Mouse (Mus musculus) adrenal gland, adult 8-10 months (tissue): ENCODE data around the gene Pias1. TPM values are rescaled to one million over a fixed set of nuclear protein-coding genes. Genes with fewer than 3 reads are reported as not detected.
A peak's percentile ranks its signal among the peaks of the same experiment; 100 is the strongest.
"Not testable (repeated sequence)": the region's sequence is repeated elsewhere in the genome, so short reads cannot be mapped to it uniquely, and the experiment has no call there.

Experiments used
- DNase-seq: peaks from one replicate; pipeline ENCODE4 v3.0.0; 2022
- total RNA-seq, 4 experiments: library from RNA; stranded (reverse); gene quantifications; 2 replicates each; pipeline ENCODE4 v1.2.4; 2022

Pias1 gene
- total RNA-seq, 4 experiments from 2014 or later = 36.0 to 52.7 (median 44.3) TPM

DNA sequence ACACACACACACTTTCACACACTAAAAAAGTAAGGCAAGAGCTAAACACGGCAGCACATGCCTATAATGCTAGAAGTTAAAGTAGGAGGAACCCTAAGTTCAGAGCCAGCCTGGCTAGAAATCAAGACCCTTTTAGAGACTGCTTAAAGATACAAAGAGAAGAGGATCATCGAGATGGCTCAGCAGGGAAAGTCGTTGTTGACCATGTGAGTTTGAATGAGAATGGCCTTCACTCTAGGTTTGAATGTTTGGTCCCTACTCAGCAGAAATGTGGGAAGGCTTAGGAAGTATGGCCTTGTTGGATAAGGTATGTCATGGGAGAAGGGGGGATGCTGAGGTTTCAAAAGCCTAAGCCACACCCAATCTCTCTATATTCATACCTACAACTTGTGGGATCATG, 46.8 kb downstream of the Pias1 start:
- no peak for DNase-seq

DNA sequence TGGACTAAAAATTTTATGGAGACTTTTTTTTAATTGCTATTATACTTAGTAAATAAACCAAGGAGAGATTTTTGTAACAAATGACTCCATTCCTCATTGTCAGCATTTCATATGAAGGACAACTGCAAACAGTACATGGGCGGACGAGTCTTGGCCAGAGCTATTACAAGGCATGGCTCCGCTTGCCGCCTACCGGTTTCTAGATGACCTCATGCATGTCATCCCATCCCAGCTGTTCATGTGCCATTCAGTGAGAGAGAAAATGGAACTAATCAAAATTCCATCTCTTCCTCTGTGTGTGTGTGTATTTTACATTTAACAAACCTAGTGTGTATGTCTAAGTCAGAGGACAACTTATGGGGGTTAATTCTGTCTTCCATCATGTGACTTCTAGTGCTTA, 51.9 kb downstream of the Pias1 start:
- DNase-seq = peak; percentile 44

DNA sequence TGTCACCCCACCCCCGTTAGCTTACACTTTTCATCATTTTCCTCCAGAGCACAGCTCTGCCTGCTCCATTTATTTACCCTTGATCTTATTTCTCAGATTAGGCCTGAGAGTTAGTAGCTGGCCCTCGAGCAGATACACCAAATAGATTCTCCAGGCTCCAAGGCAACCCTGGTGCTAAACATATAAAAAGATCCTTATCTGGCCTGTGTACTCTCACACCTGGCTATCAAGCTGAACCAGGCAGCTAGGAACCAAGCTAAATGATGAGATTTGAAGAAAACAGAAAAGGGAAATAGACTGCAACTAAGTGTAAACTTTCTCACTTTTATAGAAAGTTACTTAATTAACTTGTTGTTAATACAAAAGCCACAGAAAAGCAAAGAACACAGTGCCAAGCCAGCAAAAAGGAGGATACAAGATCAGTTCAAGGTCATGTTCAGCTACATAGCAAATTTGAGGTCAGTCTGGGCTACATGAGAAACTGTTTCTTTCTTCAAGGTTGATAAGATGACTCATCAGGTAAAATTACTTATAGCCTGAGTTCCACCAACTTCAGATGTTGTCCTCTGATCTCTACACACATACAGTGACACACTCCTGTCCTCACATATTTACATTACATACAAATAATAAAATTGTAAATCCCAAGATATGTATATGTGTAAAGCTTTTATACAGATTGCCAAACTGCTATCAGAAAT, 52.9 kb downstream of the Pias1 start:
- DNase-seq = no peak

DNA sequence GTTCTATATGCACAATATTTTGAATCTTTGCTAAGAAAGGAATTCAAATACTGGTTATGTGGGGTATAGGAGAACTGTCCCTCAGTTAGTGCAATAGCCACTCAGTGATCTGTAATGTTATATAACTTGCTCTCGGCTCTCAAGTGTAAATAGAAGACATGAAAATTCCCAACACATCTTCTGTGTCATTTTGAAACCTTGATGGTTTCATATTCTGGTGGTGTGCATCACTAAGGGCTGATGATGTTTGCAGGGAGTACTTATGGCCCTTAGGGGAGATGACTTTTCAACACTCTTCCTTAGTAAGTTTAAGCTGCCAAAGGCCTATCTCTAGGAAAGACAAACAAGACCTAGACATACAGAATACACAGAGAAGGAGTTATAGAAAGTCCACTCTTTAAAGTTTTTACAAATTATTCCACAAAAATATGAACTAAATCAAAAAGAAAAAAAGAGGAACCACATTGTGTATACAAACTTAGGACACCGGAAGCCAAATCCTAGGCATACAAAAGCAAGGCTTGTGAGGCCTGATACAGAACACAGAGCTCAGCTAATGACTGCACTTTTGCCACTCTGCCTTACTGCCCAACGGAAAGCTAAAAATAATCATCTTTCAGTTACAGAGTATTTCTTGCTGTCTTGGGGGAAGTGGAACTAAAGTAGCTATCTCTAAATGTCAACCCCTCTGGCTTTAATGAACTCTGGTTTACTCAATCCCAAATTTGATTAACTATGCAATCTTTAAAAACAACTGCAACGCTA, 55.0 kb downstream of the Pias1 start:
- DNase-seq = no peak

DNA sequence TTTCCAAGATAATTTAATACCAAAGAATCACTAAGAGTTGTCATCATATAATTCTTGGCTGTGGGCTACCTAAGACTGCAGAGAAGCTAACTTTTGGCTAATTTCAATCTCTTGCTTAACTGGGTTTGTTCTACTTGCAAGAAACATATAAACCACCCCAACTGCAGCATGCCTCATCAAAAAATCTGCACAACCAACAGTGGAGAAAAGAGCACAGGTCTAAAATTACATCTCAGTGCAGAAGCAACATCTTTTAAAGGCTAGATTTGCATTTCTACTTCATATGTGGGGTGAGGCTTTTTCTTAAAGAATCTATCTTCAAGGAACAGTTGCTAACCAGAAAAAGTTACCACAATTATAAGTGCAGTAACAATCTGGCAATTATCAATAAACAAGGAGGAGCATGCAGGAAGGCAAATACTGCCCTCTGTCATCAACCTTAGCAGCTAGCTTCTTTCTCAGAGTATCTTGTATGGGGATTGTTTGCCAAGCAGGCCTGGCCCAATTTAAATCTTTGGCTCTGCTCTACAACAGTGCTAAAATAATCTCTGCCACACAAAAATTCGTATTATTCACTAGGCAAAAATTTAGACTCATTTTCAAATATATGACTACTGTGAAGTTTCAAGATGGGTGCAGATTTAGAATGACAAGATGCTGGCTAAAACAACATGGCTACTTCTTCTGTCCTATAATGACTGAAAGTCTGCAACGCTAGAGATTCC, 62.7 kb downstream of the Pias1 start:
- no peak for DNase-seq

DNA sequence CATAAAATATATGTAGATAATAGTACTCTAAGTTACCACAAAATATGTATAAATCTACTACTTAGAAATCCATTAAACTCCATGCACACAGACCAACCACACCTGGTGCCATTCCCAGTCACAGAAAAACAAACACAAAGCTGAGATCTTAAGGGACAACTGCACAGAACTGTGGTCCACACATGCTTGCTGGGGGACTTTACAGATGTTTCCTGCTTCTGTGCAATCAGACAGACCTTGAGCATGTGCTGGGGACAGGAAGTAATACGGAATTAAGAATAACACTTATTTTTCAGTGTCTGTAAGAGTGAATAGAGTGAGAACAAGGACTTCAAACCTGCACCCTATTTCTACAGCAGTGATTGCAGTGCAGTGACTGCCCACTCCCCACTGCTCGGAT, 66.8 kb downstream of the Pias1 start:
- DNase-seq = no peak

DNA sequence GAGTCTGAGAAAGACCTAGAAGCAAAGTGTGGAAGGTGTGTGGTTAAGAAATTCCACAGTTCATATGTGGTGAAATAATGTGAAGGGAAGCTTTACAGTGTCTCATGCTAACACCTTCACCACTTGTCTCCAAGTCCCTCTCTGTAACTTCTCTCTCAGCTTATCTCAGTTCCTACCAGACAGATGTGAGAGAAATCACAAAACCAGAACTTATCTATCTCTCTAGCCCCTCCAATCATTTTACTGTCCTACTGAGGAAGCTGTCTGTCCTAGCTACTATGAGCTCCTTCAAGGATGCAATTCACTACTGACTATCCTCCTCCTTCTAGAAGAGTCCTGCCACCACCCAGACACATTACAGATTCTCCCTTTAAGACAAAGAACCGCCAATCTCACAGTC, 70.7 kb downstream of the Pias1 start:
- no peak for DNase-seq

DNA sequence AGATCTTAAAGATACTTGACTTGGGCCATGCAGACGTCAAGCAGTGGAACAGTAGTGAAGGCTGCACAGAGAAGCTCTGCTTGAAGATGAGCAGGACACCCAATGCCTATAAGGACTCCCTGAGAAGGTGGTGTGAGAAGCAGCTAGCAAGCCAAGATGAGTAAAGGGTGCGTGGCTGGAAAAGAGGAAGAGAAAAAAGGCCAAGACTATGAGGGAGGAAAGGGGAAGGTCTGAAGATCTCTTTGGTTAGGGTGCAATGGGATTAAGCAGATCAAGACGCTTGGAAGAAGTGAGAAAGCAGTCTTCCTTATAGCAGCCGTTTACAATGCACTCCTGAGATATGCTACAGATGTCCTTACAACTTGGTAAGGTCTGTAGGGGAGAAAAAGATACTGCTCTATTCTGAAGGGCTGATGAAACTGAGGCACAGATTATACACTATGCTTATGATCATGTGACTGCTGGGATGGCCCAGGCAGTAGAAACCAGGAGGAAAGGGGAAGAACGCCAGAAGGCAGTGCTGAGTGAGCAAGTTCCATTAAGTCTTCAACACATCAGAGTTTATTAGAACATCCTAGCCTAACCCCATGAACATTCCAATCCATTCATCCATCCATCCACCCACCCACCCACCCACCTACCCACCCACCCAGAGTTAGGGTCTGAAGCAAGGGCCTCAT, 74.2 kb downstream of the Pias1 start:
- DNase-seq = no peak

DNA sequence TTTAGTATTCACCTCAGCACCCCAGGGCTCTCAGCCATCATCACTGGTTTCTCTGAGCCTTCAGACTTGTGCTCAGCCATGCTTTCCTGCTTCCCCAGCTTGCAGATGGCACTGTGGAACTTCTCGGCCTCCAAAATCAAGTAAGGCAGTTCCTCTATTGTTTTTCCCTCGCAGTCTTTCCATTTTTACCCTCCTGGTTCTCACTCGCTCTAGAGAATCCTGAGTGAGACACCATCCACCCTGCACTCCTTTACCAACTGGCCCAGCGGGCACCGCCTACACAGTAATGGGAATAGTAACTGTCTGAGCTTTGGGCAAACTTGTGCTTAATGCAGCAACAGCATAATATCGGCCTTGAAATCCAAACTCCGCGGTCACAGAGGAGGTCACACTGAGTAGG, 82.7 kb downstream of the Pias1 start:
- no peak for DNase-seq

DNA sequence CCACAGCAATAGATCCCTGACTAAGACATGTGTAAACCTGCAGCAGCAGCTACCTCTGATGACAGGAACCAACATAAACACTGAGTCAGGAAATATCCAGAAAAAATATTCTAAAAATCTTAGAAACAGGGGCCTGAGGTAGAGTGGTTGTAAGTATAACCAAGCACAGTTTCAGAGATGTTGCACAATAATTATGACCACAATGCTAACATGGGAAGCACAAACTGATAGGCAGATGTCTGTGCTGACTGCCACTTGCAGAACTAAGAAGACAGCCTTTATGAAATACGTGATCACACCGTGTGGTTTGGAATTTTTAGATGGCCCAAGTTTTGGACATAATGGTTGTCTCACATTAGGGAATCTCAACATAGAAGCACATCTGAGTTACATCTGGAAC, 83.9 kb downstream of the Pias1 start:
- DNase-seq = no peak

DNA sequence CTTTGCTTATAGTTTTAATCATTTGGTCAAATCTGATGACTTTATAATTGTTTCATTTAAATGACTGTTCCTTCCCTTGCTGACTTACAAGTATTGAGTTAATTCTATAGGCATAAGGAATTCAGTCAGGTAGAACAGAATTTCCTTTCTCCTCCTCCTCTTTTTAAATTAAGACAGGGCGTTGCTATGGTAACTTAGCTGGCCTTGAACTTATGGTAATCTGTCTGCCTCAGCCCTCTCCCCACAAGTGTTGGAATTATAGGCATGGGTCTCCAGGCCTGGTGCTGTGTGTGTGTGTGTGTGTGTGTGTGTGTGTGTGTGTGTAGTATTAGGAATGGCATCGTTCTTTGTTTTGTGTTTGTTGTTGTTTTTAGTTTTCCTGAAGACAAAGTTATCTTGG, 86.0 kb downstream of the Pias1 start:
- DNase-seq = no peak

DNA sequence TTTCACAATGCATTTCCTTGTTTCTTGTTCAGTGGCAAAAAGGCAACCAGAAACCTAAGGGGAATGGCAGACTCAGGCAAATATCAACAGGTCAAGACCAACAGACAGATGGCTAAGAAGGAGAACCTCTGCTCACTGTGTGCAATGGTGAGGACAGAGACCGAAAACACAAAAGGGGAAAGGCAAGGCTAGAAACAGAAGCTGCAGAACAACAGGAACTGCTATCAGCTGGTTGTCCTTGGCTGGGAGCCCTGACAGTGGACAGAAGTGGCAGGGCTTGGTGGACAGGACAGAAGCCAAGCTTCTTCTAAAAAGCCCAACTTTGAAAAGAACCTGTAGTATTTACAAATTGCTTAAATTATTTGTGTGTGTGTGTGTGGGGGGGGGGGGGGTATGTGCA, 93.2 kb downstream of the Pias1 start:
- peak; percentile 33 for DNase-seq

DNA sequence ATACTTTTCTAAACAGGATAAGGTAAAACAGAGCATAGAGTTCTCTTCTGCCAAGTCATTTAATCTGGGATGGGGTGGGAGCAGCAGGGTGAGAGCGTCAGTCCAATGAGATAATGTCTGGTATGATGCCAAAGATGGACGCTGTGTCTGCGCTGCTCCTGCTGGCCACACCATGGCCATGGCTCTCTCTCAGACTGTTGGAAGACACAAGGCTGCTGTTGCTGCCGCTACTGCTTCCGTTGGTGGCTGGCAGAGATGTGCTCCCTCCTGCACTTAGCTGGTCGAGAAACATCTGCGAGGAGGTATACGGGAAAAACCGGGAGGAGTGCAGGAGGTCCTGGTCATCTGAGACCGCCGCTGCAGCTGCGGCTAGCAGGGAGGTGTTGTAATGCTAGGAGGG, 105.9 kb downstream of the Pias1 start:
- DNase-seq = no peak

DNA sequence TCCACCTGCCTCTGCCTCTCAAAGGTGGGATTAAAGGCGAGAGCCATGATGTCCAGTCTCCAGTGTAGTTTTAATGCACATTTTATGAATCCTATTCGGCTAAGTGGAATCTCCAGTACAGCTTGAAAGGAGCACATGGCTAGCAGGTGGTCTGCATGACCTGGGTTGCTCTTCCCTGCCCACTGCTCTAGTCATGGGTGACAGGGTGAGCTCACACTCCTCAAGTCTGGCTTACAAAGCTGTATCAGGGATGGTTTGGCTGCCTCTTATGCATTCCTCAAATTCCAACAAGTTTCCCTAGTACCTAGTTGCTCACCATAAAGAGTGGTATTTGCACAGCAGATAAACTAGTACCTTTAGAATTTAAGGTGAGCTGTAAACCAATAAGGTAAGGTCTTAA, 109.9 kb downstream of the Pias1 start:
- DNase-seq = no peak

DNA sequence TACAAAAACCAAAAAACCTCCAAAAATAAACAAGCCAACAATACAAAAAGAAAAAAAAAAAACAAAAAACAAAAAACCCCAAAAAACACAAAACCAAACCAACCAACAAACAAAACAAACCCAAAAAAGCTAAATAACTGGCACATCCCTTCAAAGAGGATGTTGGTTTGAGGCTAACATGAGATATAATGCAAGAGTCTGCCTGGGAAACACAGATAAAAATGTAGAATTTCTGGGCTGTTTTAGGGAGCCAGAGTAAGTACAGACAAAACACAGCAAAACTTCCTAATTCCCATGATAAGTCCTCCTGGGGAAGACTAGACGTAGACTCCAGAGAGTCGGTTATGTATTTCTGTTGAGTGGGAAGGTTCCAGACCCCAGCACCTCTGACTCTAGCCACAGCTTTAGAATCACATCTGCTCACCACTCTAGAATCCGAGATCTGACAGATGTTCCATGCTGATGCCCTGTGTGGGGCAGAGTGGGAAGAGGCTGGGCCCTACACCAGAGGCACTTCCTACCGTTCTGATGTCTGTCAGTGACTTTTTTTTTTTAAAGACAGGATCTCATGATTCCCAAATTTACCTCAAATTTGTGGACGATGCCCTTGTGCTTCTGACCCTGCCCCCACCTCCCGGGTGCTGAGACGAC, 110.6 kb downstream of the Pias1 start:
- DNase-seq = no peak

DNA sequence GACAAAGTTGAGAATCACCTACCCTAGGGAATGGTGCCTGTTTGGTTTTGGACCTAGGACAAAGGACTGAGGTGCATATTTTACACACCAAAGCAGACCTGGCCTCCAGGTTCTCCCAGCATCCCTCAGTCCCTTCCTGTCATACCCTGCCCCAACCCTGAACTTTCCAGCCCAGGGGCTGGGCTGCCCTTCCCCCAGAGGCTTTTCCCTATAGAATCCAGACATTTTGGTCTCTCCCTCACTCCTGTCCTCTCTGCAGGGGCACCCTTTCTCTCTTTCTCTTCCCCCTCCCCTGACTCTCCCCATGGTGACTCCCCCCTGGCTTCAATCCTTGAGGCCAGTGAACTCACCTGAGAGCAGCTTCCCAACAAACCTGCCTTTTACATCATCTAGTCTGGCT, 117.0 kb downstream of the Pias1 start:
- DNase-seq = no peak

DNA sequence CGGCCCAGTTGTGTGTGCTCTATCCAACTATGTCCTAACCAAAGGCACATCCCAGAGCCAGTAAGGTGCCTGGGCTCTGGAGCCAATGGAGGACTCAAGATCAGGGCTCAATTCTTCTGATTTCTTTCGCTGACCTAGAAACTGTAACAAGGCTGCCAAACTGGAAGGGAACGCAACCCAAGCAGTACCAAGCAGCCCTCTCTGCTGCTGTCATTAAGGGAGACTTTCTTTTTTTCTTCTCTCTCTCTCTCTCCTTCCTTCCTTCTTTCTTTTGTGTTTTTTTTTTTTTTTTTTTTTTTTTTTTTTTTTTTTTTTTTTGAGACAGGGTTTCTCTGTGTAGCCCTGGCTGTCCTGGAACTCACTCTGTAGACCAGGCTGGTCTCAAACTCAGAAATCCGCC, 118.5 kb downstream of the Pias1 start:
- DNase-seq = not testable (repeated sequence)

DNA sequence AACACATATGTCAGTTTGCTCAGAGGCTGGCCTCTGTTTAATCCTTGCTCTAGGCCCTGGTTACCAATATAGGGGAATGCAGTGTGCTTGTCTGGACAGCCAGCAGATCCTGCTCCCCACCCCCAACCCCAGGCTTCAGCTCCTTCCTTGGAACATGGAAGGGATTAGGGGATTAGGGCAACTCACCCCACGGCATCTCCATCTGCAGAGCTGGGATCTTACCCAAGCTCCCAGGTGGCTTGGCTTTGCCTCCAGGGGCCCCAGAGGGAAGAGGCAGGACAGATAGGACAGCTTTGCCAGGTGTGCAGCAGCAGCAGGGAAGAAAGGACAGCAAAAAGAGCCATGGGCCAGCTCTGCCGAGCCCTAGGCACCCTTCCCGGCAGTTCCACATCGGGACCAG, 126.9 kb downstream of the Pias1 start:
- no peak for DNase-seq

DNA sequence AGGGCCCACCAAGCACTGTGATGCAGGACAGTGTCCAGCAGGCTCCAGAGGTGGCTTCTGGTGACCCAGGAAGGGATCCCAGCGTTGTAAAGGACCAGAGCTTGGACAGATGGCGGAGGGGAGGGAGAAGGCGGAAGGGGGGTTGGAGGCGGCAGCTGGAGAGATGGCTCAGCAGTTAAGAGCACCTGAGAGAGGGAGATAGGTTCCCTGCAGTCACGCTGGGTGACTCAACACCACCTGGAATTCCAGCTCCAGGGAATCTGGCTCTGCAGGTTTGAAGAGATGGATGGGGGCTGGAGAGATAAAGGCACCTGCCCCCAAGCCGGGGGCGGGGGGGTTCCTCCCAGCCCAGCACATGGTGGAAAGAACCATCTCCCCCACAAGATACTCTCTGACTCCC, 127.6 kb downstream of the Pias1 start:
- not testable (repeated sequence) for DNase-seq

DNA sequence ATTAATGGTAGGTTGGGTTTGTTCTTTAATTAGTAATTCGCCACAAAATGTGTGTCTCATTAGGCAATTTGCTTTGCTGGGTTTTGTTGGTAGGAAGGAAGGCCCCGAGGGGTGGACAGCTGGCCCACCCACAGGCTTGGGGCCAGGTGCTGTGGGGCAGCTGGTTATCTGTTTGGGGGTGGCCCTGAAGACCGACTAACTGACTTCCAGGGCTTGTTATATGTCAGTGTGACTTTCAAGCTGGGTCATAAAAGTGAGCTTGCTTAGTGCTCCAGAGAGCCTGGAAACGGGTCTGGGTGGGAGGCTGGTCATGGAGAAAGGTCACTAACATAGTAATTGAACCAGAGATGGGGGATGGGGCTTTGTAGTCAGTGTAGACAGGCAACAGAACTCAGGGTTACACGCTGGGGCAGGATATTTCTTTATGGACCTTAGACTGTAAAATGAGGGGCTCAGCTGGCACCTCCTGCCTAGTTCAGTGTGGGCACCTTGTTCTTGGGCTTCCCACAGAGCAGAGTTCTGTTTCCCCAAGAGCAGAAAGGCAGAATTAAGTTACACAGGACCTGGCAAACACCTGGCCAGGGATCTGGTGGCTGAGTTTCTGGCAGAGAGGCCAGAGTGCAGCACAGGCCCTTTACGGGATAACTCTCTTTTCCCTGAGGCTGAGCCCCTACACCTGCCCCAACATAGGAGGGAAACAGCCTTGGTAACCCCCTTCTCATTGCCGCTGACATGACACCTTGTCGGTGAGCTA, 129.3 kb downstream of the Pias1 start:
- DNase-seq = no peak

DNA sequence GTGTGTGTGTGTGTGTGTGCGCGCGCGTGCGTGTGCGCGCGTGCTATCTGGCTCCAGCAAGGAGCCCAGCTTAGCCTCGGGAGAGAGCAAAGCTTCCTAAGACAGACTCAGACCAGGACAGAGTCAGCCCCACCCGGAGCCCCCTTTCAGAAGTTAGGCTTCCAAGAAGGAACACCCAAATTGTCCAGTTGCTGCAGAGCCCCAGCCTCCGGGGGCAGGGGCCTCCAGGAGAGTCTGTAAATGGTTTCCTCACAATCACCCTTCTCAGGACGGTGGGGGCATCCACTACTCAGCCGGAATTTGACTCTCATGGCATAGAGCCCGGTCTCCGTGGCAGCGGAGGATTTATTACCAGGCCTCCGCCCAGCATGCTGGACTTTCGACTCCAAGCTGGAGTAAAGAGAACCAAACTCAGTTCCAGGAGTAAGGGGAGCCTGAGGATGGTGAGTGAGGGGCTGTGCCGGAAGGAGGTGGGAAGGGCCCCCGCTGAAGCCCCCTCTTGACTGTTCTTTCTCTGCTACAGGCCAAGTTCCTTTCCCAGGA, 129.9 kb downstream of the Pias1 start, which contains the start of gene Calml4:
Gene Calml4 (plus strand): TSS at position 362 of the 543 bp plus-strand sequence.
- DNase-seq = peak; percentile 62
